Mouse (Mus musculus): Measurements from ENCODE around the gene Adgrb2. TPM values are rescaled to one million over a fixed set of nuclear protein-coding genes. Genes with fewer than 3 reads are reported as not detected.

Adgrb2 gene
- polyA plus RNA-seq, 1 experiment = 0.08 TPM

- no peak overlapping the region for H3ac ChIP-seq (ENCODE audit: control insufficient read depth, insufficient read length)
- peaks cover 90% of the 10 kb centered on the region for H3K27me3 ChIP-seq (ENCODE audit: control insufficient read depth, insufficient read depth, insufficient read length)
- H3K4me3 ChIP-seq = no peak overlapping the region
- peak overlapping the region; percentile 61 for H3K4me2 ChIP-seq (ENCODE audit: low read depth)
- H3K36me3 ChIP-seq (ENCODE audit: control insufficient read depth, insufficient read depth) = no peaks in the 10 kb centered on the region
- no peaks in the 10 kb centered on the region for H3K79me2 ChIP-seq (ENCODE audit: control insufficient read depth, insufficient read depth)
- TF ChIP-seq MYOD1 (IDR thresholded peaks at IDR 0.05; ENCODE audit: control insufficient read depth in 1 of 3, insufficient read length in 2 of 3, low read depth in 2 of 3) (no peak), CEBPB (IDR thresholded peaks at IDR 0.05; ENCODE audit: insufficient read depth, poor library complexity, severe bottlenecking) (no peak), MYOG (IDR thresholded peaks at IDR 0.05; ENCODE audit: control insufficient read depth in 1 of 3, insufficient read depth in 1 of 3, insufficient read length in 2 of 3, low read depth in 2 of 3) (no peak), MAX (IDR thresholded peaks at IDR 0.05; ENCODE audit: low read depth) (no peak), TCF12 (IDR thresholded peaks at IDR 0.05; ENCODE audit: insufficient read depth, poor library complexity, severe bottlenecking) (no peak), E2F4 (IDR thresholded peaks at IDR 0.05; ENCODE audit: insufficient read depth) (no peak), USF1 (IDR thresholded peaks at IDR 0.05; ENCODE audit: low read depth) (no peak), SRF (IDR thresholded peaks at IDR 0.05; ENCODE audit: control insufficient read depth, insufficient read length, low read depth) (no peak), TCF3 (IDR thresholded peaks at IDR 0.05; ENCODE audit: insufficient read length, low read depth) (no peak), REST (IDR thresholded peaks at IDR 0.05; ENCODE audit: insufficient read depth, insufficient read length) (no peak), POLR2A (IDR thresholded peaks at IDR 0.05; ENCODE audit: insufficient read length, low read depth) (no peak), POLR2AphosphoS2 (IDR thresholded peaks at IDR 0.05; ENCODE audit: insufficient read length, low read depth) (no peak)
These were observed 778 bp upstream of the Adgrb2 start for GRCm38 (mm10) chr4:129983764-129984420.

GRCm38 (mm10) chr4:129985161-129985670 is 546 bp downstream of the Adgrb2 start:
- Histone ChIP-seq H3K4me2 (ENCODE audit: low read depth) (peak overlapping the region; percentile 50), H3K27me3 (ENCODE audit: control insufficient read depth, insufficient read depth, insufficient read length) (peaks cover 79% of the 10 kb centered on the region), H3K79me2 (ENCODE audit: control insufficient read depth, insufficient read depth) (no peaks in the 10 kb centered on the region), H3K4me3 (no peak overlapping the region), H3K36me3 (ENCODE audit: control insufficient read depth, insufficient read depth) (no peaks in the 10 kb centered on the region), H3ac (ENCODE audit: control insufficient read depth, insufficient read length) (no peak overlapping the region)
- TF ChIP-seq MAX (IDR thresholded peaks at IDR 0.05; ENCODE audit: low read depth) = no peak
- no peak for TF ChIP-seq CEBPB (IDR thresholded peaks at IDR 0.05; ENCODE audit: insufficient read depth, poor library complexity, severe bottlenecking)
- no peak for TF ChIP-seq USF1 (IDR thresholded peaks at IDR 0.05; ENCODE audit: low read depth)
- no peak for TF ChIP-seq MYOG (IDR thresholded peaks at IDR 0.05; ENCODE audit: control insufficient read depth in 1 of 3, insufficient read depth in 1 of 3, insufficient read length in 2 of 3, low read depth in 2 of 3)

- Histone ChIP-seq H3K27me3 (ENCODE audit: control insufficient read depth, insufficient read depth, insufficient read length) (peaks cover 73% of the 10 kb centered on the region), H3ac (ENCODE audit: control insufficient read depth, insufficient read length) (no peak overlapping the region), H3K4me3 (no peak overlapping the region), H3K4me2 (ENCODE audit: low read depth) (peak overlapping the region; percentile 50), H3K36me3 (ENCODE audit: control insufficient read depth, insufficient read depth) (no peaks in the 10 kb centered on the region), H3K79me2 (ENCODE audit: control insufficient read depth, insufficient read depth) (no peaks in the 10 kb centered on the region)
- TF ChIP-seq SRF (IDR thresholded peaks at IDR 0.05; ENCODE audit: control insufficient read depth, insufficient read length, low read depth) (no peak), MYOG (IDR thresholded peaks at IDR 0.05; ENCODE audit: control insufficient read depth in 1 of 3, insufficient read depth in 1 of 3, insufficient read length in 2 of 3, low read depth in 2 of 3) (peak in 2 of 3 experiments; percentile 8 to 22)
These were observed 1.2 kb downstream of the Adgrb2 start for GRCm38 (mm10) chr4:129985671-129986441.

- H3K27me3 ChIP-seq (ENCODE audit: control insufficient read depth, insufficient read depth, insufficient read length) = peaks cover 64% of the 10 kb centered on the region
- H3K79me2 ChIP-seq (ENCODE audit: control insufficient read depth, insufficient read depth) = no peaks in the 10 kb centered on the region
- peak in 1 of 3 experiments; percentile 15 for TF ChIP-seq MYOD1 (IDR thresholded peaks at IDR 0.05; ENCODE audit: control insufficient read depth in 1 of 3, insufficient read length in 2 of 3, low read depth in 2 of 3)
- no peak for TF ChIP-seq MAX (IDR thresholded peaks at IDR 0.05; ENCODE audit: low read depth)
- H3ac ChIP-seq (ENCODE audit: control insufficient read depth, insufficient read length) = no peak overlapping the region
- peak overlapping the region; percentile 79 for H3K4me2 ChIP-seq (ENCODE audit: low read depth)
- H3K36me3 ChIP-seq (ENCODE audit: control insufficient read depth, insufficient read depth) = no peaks in the 10 kb centered on the region
- H3K4me3 ChIP-seq = no peak overlapping the region
These were observed 3.3 kb downstream of the Adgrb2 start for GRCm38 (mm10) chr4:129987825-129988504.

GRCm38 (mm10) chr4:129989925-129990324 is 5.3 kb downstream of the Adgrb2 start:
- no peak for TF ChIP-seq POLR2AphosphoS2 (IDR thresholded peaks at IDR 0.05; ENCODE audit: insufficient read length, low read depth)
- no peak for TF ChIP-seq TCF3 (IDR thresholded peaks at IDR 0.05; ENCODE audit: insufficient read length, low read depth)
- TF ChIP-seq MYOD1 (IDR thresholded peaks at IDR 0.05; ENCODE audit: control insufficient read depth in 1 of 3, insufficient read length in 2 of 3, low read depth in 2 of 3) = no peak
- TF ChIP-seq CEBPB (IDR thresholded peaks at IDR 0.05; ENCODE audit: insufficient read depth, poor library complexity, severe bottlenecking) = no peak
- Histone ChIP-seq H3K4me3 (no peak overlapping the region), H3K36me3 (ENCODE audit: control insufficient read depth, insufficient read depth) (no peaks in the 10 kb centered on the region), H3K79me2 (ENCODE audit: control insufficient read depth, insufficient read depth) (no peaks in the 10 kb centered on the region), H3K27me3 (ENCODE audit: control insufficient read depth, insufficient read depth, insufficient read length) (peaks cover 45% of the 10 kb centered on the region), H3K4me2 (ENCODE audit: low read depth) (no peak overlapping the region), H3ac (ENCODE audit: control insufficient read depth, insufficient read length) (no peak overlapping the region)
